Mouse (Mus musculus) testis, adult 2 months (tissue): ENCODE data around the gene Prdm1. TPM values are rescaled to one million over a fixed set of nuclear protein-coding genes. Genes with fewer than 3 reads are reported as not detected.

Source experiments
- H3K27ac ChIP-seq: fragments of 200-500 bp; 2 replicates; pipeline ENCODE4 v1.5.1; 2012; ENCODE audit warnings: low read depth, low read length; ENCODE audit not compliant: control insufficient read depth, insufficient read depth
- H3K27me3 ChIP-seq: fragments of 200-500 bp; 2 replicates; pipeline ENCODE4 v1.6.1; 2012; ENCODE audit warnings: mild to moderate bottlenecking, low read length, moderate library complexity; ENCODE audit not compliant: control insufficient read depth, insufficient read depth
- H3K36me3 ChIP-seq: fragments of 200-500 bp; 2 replicates; pipeline ENCODE4 v1.6.1; 2012; ENCODE audit warnings: mild to moderate bottlenecking, low read length; ENCODE audit not compliant: control insufficient read depth, insufficient read depth
- H3K4me1 ChIP-seq: fragments of 200-500 bp; 2 replicates; pipeline ENCODE4 v1.6.1; 2012; ENCODE audit warnings: low read length; ENCODE audit not compliant: control insufficient read depth, insufficient read depth
- H3K4me3 ChIP-seq: fragments of 200-500 bp; 2 replicates; pipeline ENCODE4 v1.5.1; 2012; ENCODE audit warnings: low read depth, mild to moderate bottlenecking, low read length, moderate library complexity, mixed read lengths; ENCODE audit not compliant: control insufficient read depth
- CTCF ChIP-seq: fragments of 200-500 bp; IDR thresholded peaks from 2 replicates; pipeline ENCODE4 v1.5.1; 2012; ENCODE audit warnings: low read depth, mild to moderate bottlenecking, inconsistent platforms, low read length, moderate library complexity; ENCODE audit not compliant: control insufficient read depth, insufficient read depth, insufficient replicate concordance
- POLR2A ChIP-seq: fragments of 200-500 bp; IDR thresholded peaks from 2 replicates; pipeline ENCODE4 v1.6.1; 2012; ENCODE audit warnings: low read depth, mild to moderate bottlenecking, inconsistent platforms, low read length, moderate library complexity; ENCODE audit not compliant: control insufficient read depth
- polyA plus RNA-seq: library from polyadenylated mRNA; depleted of rRNA; stranded (reverse); fragments of >200 nt; gene quantifications from 2 replicates; pipeline ENCODE4 v1.2.3, GENCODE M21; 2012

Prdm1 gene
- polyA plus RNA-seq, 1 experiment, result 0.04 TPM

GRCm38 (mm10) chr10:44409958-44410357, 118.3 kb downstream of the Prdm1 start:
- Histone ChIP-seq H3K27ac (no peak overlapping the region), H3K4me1 (no peaks in the 10 kb centered on the region), H3K36me3 (no peaks in the 10 kb centered on the region), H3K27me3 (no peaks in the 10 kb centered on the region), H3K4me3 (no peak overlapping the region)
- TF ChIP-seq POLR2A (no peak), CTCF (no peak)

- Histone ChIP-seq H3K27me3 (no peaks in the 10 kb centered on the region), H3K27ac (no peak overlapping the region), H3K4me1 (no peaks in the 10 kb centered on the region), H3K36me3 (no peaks in the 10 kb centered on the region), H3K4me3 (no peak overlapping the region)
- TF ChIP-seq POLR2A, result no peak
- no peak for TF ChIP-seq CTCF
Observed at GRCm38 (mm10) chr10:44409054-44409453, 119.2 kb downstream of the Prdm1 start.

GRCm38 (mm10) chr10:44403415-44403814, 124.9 kb downstream of the Prdm1 start:
- H3K4me1 ChIP-seq, result no peaks in the 10 kb centered on the region
- no peak overlapping the region for H3K27ac ChIP-seq
- H3K27me3 ChIP-seq, result no peaks in the 10 kb centered on the region

GRCm38 (mm10) chr10:44401600-44401999, 126.7 kb downstream of the Prdm1 start:
- TF ChIP-seq CTCF (no peak), POLR2A (no peak)
- Histone ChIP-seq H3K36me3 (no peaks in the 10 kb centered on the region), H3K4me1 (no peaks in the 10 kb centered on the region), H3K4me3 (no peak overlapping the region), H3K27me3 (no peaks in the 10 kb centered on the region), H3K27ac (no peak overlapping the region)

More at GRCm38 (mm10) chr10:44403415-44403814, 124.9 kb downstream of the Prdm1 start:
- Histone ChIP-seq H3K36me3 (no peaks in the 10 kb centered on the region), H3K4me3 (no peak overlapping the region)
- TF ChIP-seq CTCF (no peak), POLR2A (no peak)

- TF ChIP-seq POLR2A, result no peak
- no peak for TF ChIP-seq CTCF
- Histone ChIP-seq H3K27ac (no peak overlapping the region), H3K4me1 (no peaks in the 10 kb centered on the region), H3K27me3 (no peaks in the 10 kb centered on the region), H3K36me3 (no peaks in the 10 kb centered on the region), H3K4me3 (no peak overlapping the region)
Observed at GRCm38 (mm10) chr10:44400602-44401001, 127.7 kb downstream of the Prdm1 start.

GRCm38 (mm10) chr10:44400119-44400518, 128.2 kb downstream of the Prdm1 start:
- H3K4me1 ChIP-seq, result no peaks in the 10 kb centered on the region
- H3K36me3 ChIP-seq, result no peaks in the 10 kb centered on the region
- no peak overlapping the region for H3K27ac ChIP-seq
- TF ChIP-seq POLR2A (no peak), CTCF (no peak)
- no peaks in the 10 kb centered on the region for H3K27me3 ChIP-seq
- no peak overlapping the region for H3K4me3 ChIP-seq

GRCm38 (mm10) chr10:44392855-44393254, 135.4 kb downstream of the Prdm1 start:
- H3K27ac ChIP-seq, result no peak overlapping the region
- H3K27me3 ChIP-seq, result no peaks in the 10 kb centered on the region

GRCm38 (mm10) chr10:44391509-44392290, 136.6 kb downstream of the Prdm1 start:
- Histone ChIP-seq H3K4me1 (no peaks in the 10 kb centered on the region), H3K4me3 (no peak overlapping the region), H3K36me3 (no peaks in the 10 kb centered on the region), H3K27me3 (no peaks in the 10 kb centered on the region), H3K27ac (no peak overlapping the region)
- TF ChIP-seq CTCF, result no peak
- TF ChIP-seq POLR2A, result no peak

More at GRCm38 (mm10) chr10:44392855-44393254, 135.4 kb downstream of the Prdm1 start:
- Histone ChIP-seq H3K4me1 (no peaks in the 10 kb centered on the region), H3K4me3 (no peak overlapping the region), H3K36me3 (no peaks in the 10 kb centered on the region)
- no peak for TF ChIP-seq CTCF
- TF ChIP-seq POLR2A, result no peak
